Mouse (Mus musculus) stomach, postnatal 0 days (tissue): ENCODE measurements at regions not wholly inside any gene's neighbourhood (a gene's known extent, or its start where the extent isn't known, plus 50 kb on each side); places are given as distances from the start of the nearest gene placed in this dataset.

Experiments
- ATAC-seq: fragments of 200-750 bp; cut with Nextera tagmentation; 2 replicates; pipeline ENCODE4 v1.8.0; 2017; ENCODE audit not compliant: low FRiP score, low TSS enrichment
- DNase-seq: peaks from one replicate; pipeline ENCODE4 v3.0.0-alpha.2; 2016; ENCODE audit warnings: low spot score
- H3K27ac ChIP-seq: fragments of 300-500 bp; sonication (generic); replicated peaks from 2 replicates; pipeline ENCODE4 v1.5.1; 2014; ENCODE audit warnings: mild to moderate bottlenecking, control low read depth
- H3K27me3 ChIP-seq: fragments of 300-500 bp; sonication (generic); 2 replicates; pipeline ENCODE4 v1.6.1; 2014; ENCODE audit warnings: low read length; ENCODE audit not compliant: control insufficient read depth, insufficient read depth
- H3K36me3 ChIP-seq: fragments of 300-500 bp; sonication (generic); 2 replicates; pipeline ENCODE4 v1.6.1; 2014; ENCODE audit warnings: low read length, mixed read lengths; ENCODE audit not compliant: control insufficient read depth, insufficient read depth
- H3K4me1 ChIP-seq: fragments of 300-500 bp; sonication (generic); replicated peaks from 2 replicates; pipeline ENCODE4 v1.6.1; 2014; ENCODE audit warnings: antibody characterized with exemption; ENCODE audit not compliant: control insufficient read depth, insufficient read depth
- H3K4me2 ChIP-seq: fragments of 300-500 bp; sonication (generic); replicated peaks from 2 replicates; pipeline ENCODE4 v1.6.1; 2014; ENCODE audit warnings: low read depth, mild to moderate bottlenecking, control low read depth, moderate library complexity
- H3K4me3 ChIP-seq: fragments of 300-500 bp; sonication (generic); 2 replicates; pipeline ENCODE4 v1.5.1; 2014; ENCODE audit warnings: low read depth, low read length, control low read depth
- H3K9ac ChIP-seq: fragments of 300-500 bp; sonication (generic); 2 replicates; pipeline ENCODE4 v1.6.1; 2014; ENCODE audit warnings: mild to moderate bottlenecking, low read length, control low read depth, mixed read lengths
- H3K9me3 ChIP-seq: fragments of 300-500 bp; sonication (generic); 2 replicates; pipeline ENCODE4 v1.6.1; 2016; ENCODE audit warnings: low read length; ENCODE audit not compliant: control insufficient read depth
- CTCF ChIP-seq: IDR thresholded peaks from 2 replicates; pipeline ENCODE4 v1.5.1; 2016; ENCODE audit warnings: antibody characterized with exemption, low read depth, mild to moderate bottlenecking, moderate library complexity
- EP300 ChIP-seq: optimal IDR thresholded peaks from 2 replicates; pipeline ENCODE3; 2016; ENCODE audit warnings: antibody characterized with exemption
- WGBS: fragments of 180-500 bp; shearing (Covaris S2); extraction: QIAGEN DNeasy Blood & Tissue Kit; methylation state at CpG from one replicate; pipeline ENCODE4 v1.1.7; 2014; 5-methylcytosine and 5-hydroxymethylcytosine counted together

DNA sequence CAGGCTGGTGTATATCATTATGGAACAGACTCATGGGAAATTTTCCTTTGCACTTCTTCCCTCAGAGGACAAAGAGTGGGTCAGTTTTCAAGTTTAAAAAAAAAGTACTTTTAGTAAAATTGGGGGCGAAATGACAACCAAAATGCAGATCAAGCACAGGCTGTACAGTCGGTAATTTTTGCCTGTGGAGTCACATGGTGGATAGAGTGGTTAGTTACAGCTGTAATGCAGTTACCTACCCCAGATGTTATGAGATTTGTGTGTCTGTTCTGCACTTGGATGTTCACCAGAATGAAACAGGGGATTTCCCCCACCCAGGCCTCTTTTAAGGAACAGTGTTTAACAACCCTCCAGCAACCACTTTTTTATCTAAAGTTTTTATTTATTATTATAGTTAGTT is 148.3 kb upstream of the Ferd3l start:
- no peak overlapping the region for H3K9ac ChIP-seq
- ATAC-seq = no peak
- no peak overlapping the region for H3K27ac ChIP-seq
- H3K9me3 ChIP-seq = no peaks in the 10 kb centered on the region
- no peaks in the 10 kb centered on the region for H3K4me1 ChIP-seq
- DNase-seq = no peak
- H3K36me3 ChIP-seq = no peaks in the 10 kb centered on the region
- TF ChIP-seq CTCF = no peak
- no peak for TF ChIP-seq EP300
- H3K4me3 ChIP-seq = no peak overlapping the region
- WGBS = 69% methylated on average over 2 of the region's 2 CpGs
- no peak overlapping the region for H3K4me2 ChIP-seq
- H3K27me3 ChIP-seq = no peaks in the 10 kb centered on the region

DNA sequence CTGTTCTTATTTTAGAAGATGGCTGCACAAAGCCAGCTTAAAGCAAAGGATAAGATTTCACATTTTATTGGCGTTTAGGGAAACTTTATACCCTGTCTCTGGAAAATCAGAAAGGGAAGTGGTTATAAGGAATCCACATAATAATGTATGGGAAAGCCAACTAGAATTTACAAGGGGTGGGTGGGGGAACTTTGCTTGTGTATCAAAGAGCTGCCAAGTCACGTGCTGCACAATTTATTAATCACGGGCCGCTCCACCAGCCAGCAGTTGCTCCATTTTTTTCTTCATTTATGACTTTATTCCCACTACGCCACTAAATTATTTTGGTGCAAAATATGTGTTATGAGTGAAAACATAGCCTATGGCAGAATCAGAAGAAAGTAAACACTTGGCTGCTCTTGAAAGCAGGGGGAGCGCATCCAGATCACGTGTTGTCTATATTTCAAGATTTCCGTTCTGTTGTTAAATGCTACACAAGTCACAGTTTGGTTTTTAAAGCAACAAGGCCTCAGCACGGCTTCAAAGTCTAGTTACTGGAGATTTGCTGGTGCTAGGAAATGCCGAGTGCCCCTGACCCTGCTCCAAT is 123.9 kb upstream of the Ferd3l start:
- H3K27me3 ChIP-seq = no peaks in the 10 kb centered on the region
- no peak overlapping the region for H3K4me2 ChIP-seq
- H3K36me3 ChIP-seq = no peaks in the 10 kb centered on the region
- DNase-seq = no peak
- ATAC-seq = no peak
- H3K4me1 ChIP-seq = no peaks in the 10 kb centered on the region
- whole genome bisulfite sequencing = 80% methylated on average over 10 of the region's 10 CpGs
- TF ChIP-seq EP300 = no peak
- no peak for TF ChIP-seq CTCF
- H3K9me3 ChIP-seq = no peaks in the 10 kb centered on the region
- no peak overlapping the region for H3K27ac ChIP-seq
- no peak overlapping the region for H3K9ac ChIP-seq
- H3K4me3 ChIP-seq = no peak overlapping the region

DNA sequence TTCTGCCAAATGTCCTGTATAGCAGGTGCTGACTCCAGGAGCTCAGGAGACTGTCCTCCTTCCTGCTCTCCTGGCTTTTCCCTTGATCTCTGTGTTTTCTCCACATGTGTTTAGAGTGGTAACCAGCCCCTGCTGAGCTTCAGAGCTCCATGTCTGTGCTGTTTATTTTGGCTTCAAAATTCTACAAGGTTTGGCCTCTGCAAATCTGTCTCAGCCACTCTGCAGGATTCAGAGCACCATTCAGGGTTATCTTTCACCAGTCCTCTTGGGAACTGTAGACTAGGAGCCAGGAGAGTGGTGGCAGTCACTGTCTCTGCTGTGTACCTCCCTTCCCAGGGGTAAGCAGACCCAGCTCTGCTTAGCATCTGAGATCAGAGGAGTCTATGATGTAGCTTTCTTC is 102.7 kb upstream of the Ferd3l start:
- TF ChIP-seq EP300 (no peak), CTCF (no peak)
- ATAC-seq = no peak

DNA sequence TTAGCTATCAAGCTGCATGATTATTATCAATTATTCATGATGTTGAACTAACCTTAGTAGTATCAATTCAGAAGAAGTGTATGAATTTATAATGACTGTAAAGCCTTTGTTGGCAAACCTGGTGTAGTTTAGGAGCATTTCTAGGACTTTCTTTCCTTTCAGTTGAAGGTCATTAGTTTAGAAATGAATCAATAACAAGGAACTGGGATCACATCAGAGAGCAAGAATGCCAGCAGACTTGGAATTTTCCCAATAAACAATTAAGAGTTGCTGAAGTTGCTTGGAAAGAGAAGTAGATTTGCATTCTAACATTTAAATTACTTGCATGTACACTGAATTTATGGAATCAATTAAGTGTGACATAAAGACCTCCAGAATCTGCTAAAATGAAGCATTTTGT is 79.1 kb upstream of the Ferd3l start:
- H3K4me3 ChIP-seq = no peak overlapping the region
- no peaks in the 10 kb centered on the region for H3K4me1 ChIP-seq
- DNase-seq (no peak), ATAC-seq (no peak)
- H3K36me3 ChIP-seq = no peaks in the 10 kb centered on the region
- no peaks in the 10 kb centered on the region for H3K9me3 ChIP-seq
- no peaks in the 10 kb centered on the region for H3K27me3 ChIP-seq
- no peak overlapping the region for H3K27ac ChIP-seq
- no peak overlapping the region for H3K4me2 ChIP-seq
- TF ChIP-seq EP300 (no peak), CTCF (no peak)
- no peak overlapping the region for H3K9ac ChIP-seq

More for the DNA sequence above, 102.7 kb upstream of the Ferd3l start:
- no peaks in the 10 kb centered on the region for H3K36me3 ChIP-seq
- H3K9ac ChIP-seq = no peak overlapping the region
- no peaks in the 10 kb centered on the region for H3K9me3 ChIP-seq
- no peak for DNase-seq
- no peaks in the 10 kb centered on the region for H3K4me1 ChIP-seq
- no peak overlapping the region for H3K4me2 ChIP-seq
- no peak overlapping the region for H3K27ac ChIP-seq
- no peaks in the 10 kb centered on the region for H3K27me3 ChIP-seq
- H3K4me3 ChIP-seq = no peak overlapping the region

DNA sequence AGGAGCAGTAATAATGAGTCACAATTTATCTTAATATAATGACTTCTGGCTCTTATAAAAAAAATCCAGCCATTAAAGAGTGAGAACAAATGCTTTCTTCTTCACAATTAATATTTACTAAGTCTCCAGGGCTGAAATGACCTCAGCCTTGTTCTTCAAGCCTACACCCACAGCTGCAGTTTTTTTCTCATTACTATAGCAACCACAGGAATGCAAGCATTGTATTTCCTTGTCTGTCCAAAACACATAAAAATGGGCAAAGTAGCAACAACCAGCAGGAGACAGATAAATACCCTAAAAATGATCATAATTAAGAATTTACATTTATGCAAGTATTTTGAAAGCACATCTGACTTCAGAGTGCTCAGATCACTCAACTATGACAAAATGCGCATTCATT is 76.5 kb upstream of the Ferd3l start:
- Histone ChIP-seq H3K9me3 (no peaks in the 10 kb centered on the region), H3K36me3 (no peaks in the 10 kb centered on the region), H3K9ac (no peak overlapping the region), H3K4me3 (no peak overlapping the region), H3K27me3 (no peaks in the 10 kb centered on the region), H3K4me1 (no peaks in the 10 kb centered on the region), H3K27ac (no peak overlapping the region), H3K4me2 (no peak overlapping the region)
- ATAC-seq (no peak), DNase-seq (no peak)
- TF ChIP-seq EP300 (no peak), CTCF (no peak)
- 67% methylated on average over 1 of the region's 1 CpGs for WGBS
